Mouse (Mus musculus) natural killer cell, adult 2 months (primary cell): ENCODE results near the gene Gm10720.
"Not testable (repeated sequence)": the region's sequence is repeated elsewhere in the genome, so short reads cannot be mapped to it uniquely, and the experiment has no call there.

Source experiments
- DNase-seq, 2 experiments: peaks; one replicate each; pipeline ENCODE4 v3.0.0; 2022; ENCODE audit warnings: low spot score in 2 of 2

Gm10720 gene

GRCm38 (mm10) chr9:3015354-3015753 is at the start of gene Gm10720:
TSS of gene Gm10720 (plus strand) at chr9:3015654.
- DNase-seq, result not testable (repeated sequence)

DNA sequence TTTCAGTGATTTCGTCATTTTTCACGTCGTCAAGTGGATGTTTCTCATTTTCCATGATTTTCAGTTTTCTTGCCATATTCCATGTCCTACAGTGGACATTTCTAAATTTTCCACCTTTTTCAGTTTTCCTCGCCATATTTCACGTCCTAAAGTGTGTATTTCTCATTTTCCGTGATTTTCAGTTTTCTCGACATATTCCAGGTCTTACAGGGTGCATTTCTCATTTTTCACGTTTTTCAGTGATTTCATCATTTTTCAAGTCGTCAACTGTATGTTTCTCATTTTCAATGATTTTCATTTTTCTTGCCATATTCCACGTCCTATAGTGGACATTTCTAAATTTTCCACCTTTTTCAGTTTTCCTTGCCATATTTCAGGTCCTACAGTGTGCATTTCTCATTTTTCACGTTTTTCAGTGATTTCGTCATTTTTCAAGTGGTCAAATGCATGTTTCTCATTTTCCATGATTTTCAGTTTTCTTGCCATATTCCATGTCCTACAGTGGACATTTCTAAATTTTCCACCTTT is 14.9 kb upstream of the Gm10720 start, which contains the start of gene Gm10722:
TSS of gene Gm10722 (plus strand) at position 478 of the 528 bp plus-strand sequence.
- peak; percentile 34 to 40 for DNase-seq

GRCm38 (mm10) chr9:3001006-3001405 is 14.4 kb upstream of the Gm10720 start:
- peak; percentile 17 to 24 for DNase-seq

DNA sequence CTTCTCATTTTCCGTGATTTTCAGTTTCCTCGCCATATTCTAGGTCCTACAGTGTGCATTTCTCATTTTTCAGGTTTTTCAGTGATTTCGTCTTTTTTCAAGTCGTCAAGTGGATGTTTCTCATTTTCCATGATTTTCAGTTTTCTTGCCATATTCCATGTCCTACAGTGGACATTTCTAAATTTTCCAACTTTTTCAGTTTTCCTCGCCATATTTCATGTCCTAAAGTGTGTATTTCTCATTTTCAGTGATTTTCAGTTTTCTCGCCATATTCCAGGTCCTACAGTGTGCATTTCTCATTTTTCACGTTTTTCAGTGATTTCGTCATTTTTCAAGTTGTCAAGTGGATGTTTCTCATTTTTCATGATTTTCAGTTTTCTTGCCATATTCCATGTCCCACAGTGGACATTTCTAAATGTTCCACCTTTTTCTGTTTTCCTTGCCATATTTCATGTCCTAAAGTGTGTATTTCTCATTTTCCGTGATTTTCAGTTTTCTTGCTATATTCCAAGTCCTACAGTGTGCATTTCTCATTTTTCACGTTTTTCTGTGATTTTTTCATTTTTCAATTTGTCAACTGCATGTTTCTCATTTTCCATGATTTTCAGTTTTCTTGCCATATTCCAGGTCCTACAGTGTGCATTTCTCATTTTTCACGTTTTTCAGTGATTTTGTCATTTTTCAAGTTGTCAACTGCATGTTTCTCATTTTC is 13.3 kb upstream of the Gm10720 start:
- peak; percentile 91 to 95 for DNase-seq

- not testable (repeated sequence) for DNase-seq
These were observed 12.6 kb upstream of the Gm10720 start, which contains the start of gene Gm11168 for GRCm38 (mm10) chr9:3002794-3003396. TSS of gene Gm11168 (plus strand) at chr9:3003346.

DNA sequence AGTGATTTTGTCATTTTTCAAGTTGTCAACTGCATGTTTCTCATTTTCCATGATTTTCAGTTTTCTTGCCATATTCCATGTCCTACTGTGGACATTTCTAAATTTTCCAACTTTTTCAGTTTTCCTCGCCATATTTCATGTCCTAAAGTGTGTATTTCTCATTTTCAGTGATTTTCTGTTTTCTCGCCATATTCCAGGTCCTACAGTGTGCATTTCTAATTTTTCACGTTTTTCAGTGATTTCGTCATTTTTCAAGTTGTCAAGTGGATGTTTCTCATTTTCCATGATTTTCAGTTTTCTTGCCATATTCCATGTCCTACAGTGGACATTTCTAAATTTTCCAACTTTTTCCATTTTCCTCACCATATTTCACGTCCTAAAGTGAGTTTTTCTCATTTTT is 9.3 kb upstream of the Gm10720 start:
- DNase-seq, result not testable (repeated sequence)

DNA sequence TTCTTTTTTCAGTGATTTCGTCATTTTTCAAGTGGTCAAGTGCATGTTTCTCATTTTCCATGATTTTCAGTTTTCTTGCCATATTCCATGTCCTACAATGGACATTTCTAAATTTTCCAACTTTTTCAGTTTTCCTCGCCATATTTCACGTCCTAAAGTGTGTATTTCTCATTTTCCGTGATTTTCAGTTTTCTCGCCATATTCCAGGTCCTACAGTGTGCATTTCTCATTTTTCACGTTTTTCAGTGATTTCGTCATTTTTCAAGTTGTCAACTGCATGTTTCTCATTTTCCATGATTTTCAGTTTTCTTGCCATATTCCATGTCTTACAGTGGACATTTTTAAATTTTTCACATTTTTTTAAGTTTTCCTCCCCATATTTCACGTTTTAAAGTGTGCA is 8.8 kb upstream of the Gm10720 start:
- peak; percentile 94 to 96 for DNase-seq

- DNase-seq, result not testable (repeated sequence)
These were observed 8.2 kb upstream of the Gm10720 start for GRCm38 (mm10) chr9:3007272-3007671.

- DNase-seq, result not testable (repeated sequence)
These were observed 6.1 kb upstream of the Gm10720 start for GRCm38 (mm10) chr9:3009331-3009730.

- DNase-seq, result not testable (repeated sequence)
These were observed 3.3 kb upstream of the Gm10720 start for GRCm38 (mm10) chr9:3012054-3012621.

- not testable (repeated sequence) for DNase-seq
These were observed 2.6 kb upstream of the Gm10720 start, which contains the start of gene Gm10721 for GRCm38 (mm10) chr9:3012733-3013279. TSS of gene Gm10721 (plus strand) at chr9:3013140.

DNA sequence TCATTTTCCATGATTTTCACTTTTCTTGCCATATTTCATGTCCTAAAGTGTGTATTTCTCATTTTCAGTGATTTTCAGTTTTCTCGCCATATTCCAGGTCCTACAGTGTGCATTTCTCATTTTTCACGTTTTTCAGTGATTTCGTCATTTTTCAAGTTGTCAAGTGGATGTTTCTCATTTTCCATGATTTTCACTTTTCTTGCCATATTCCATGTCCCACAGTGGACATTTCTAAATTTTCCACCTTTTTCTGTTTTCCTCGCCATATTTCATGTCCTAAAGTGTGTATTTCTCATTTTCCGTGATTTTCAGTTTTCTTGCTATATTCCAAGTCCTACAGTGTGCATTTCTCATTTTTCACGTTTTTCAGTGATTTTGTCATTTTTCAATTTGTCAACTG is 442 bp downstream of the Gm10720 start:
- not testable (repeated sequence) for DNase-seq

- not testable (repeated sequence) for DNase-seq
These were observed 1.7 kb downstream of the Gm10720 start, which contains the start of gene Gm10719 for GRCm38 (mm10) chr9:3017108-3017507. TSS of gene Gm10719 (plus strand) at chr9:3017408.

DNA sequence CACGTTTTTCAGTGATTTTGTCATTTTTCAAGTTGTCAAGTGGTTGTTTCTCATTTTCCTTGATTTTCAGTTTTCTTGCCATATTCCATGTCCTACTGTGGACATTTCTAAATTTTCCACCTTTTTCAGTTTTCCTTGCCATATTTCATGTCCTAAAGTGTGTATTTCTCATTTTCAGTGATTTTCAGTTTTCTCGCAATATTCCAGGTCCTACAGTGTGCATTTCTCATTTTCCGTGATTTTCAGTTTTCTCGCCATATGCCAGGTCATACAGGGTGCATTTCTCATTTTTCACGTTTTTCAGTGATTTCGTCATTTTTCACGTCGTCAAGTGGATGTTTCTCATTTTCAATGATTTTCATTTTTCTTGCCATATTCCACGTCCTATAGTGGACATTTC is 3.5 kb downstream of the Gm10720 start:
- not testable (repeated sequence) for DNase-seq

GRCm38 (mm10) chr9:3019835-3020727 is 4.6 kb downstream of the Gm10720 start:
- DNase-seq, result peak; percentile 16 to 33

- DNase-seq, result peak; percentile 62 to 64
These were observed 7.0 kb downstream of the Gm10720 start for GRCm38 (mm10) chr9:3022316-3023008.

DNA sequence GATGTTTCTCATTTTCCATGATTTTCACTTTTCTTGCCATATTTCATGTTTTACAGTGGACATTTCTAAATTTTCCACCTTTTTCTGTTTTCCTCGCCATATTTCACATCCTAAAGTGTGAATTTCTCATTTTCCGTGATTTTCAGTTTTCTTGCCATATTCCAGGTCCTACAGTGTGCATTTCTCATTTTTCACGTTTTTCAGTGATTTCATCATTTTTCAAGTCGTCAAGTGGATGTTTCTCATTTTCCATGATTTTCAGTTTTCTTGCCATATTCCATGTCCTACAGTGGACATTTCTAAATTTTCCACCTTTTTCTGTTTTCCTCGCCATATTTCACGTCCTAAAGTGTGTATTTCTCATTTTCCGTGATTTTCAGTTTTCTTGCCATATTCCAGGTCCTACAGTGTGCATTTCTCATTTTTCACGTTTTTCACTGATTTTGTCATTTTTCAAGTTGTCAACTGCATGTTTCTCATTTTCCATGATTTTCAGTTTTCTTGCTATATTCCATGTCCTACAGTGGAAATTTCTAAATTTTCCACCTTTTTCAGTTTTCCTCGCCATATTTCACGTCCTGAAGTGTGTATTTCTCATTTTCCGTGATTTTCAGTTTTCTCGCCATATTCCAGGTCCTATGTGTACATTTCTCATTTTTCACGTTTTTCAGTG is 8.0 kb downstream of the Gm10720 start, which contains the start of gene Gm10718:
TSS of gene Gm10718 (plus strand) at position 236 of the 673 bp plus-strand sequence.
- DNase-seq, result peak; percentile 55 to 59

- DNase-seq, result peak; percentile 98 to 99
These were observed 8.7 kb downstream of the Gm10720 start for GRCm38 (mm10) chr9:3023985-3024648.

- DNase-seq, result peak; percentile 5 to 23
These were observed 9.5 kb downstream of the Gm10720 start, which contains the start of gene Gm10717 for GRCm38 (mm10) chr9:3024912-3025467. TSS of gene Gm10717 (plus strand) at chr9:3025417.
